Mouse (Mus musculus): ENCODE measurements at regions not wholly inside any gene's neighbourhood (a gene's known extent, or its start where the extent isn't known, plus 50 kb on each side); places are given as distances from the start of the nearest gene placed in this dataset.

- no peak for DNase-seq (ENCODE audit: extremely low read depth, low read depth)
Measured at GRCm38 (mm10) chr1:185695394-185695793, 240.7 kb downstream of the Slc30a10 start.

GRCm38 (mm10) chr1:185699758-185700157 lies 245.1 kb downstream of the Slc30a10 start:
- DNase-seq (ENCODE audit: extremely low read depth, low read depth) = no peak

DNA sequence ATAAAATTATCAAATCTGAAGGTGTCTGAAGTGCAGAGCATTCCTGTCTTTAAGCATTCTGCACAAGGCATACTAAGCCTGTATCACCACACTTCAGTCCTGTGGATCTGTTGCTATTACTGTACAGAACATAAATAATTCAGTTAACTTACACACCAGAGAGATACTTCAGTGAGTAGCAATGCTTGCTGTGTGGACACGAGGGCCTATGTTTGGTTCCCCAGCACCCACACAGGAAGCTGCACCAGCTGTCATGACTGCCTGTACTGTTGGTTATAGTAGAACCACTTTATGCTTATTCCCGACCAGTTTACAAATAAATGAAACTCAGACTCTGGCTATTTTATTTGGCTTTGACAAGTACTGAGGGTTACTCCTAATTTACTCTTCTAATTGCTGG lies 271.7 kb downstream of the Slc30a10 start:
- DNase-seq (ENCODE audit: extremely low read depth, low read depth) = no peak

GRCm38 (mm10) chr1:185726811-185727210 lies 272.2 kb downstream of the Slc30a10 start:
- DNase-seq (ENCODE audit: extremely low read depth, low read depth) = no peak

- no peak for DNase-seq (ENCODE audit: extremely low read depth, low read depth)
Measured at GRCm38 (mm10) chr1:185727749-185728148, 273.1 kb downstream of the Slc30a10 start.

GRCm38 (mm10) chr1:185728406-185728805 lies 273.8 kb downstream of the Slc30a10 start:
- DNase-seq (ENCODE audit: extremely low read depth, low read depth) = no peak

GRCm38 (mm10) chr1:185731062-185731461 lies 276.4 kb downstream of the Slc30a10 start:
- no peak for DNase-seq (ENCODE audit: extremely low read depth, low read depth)

DNA sequence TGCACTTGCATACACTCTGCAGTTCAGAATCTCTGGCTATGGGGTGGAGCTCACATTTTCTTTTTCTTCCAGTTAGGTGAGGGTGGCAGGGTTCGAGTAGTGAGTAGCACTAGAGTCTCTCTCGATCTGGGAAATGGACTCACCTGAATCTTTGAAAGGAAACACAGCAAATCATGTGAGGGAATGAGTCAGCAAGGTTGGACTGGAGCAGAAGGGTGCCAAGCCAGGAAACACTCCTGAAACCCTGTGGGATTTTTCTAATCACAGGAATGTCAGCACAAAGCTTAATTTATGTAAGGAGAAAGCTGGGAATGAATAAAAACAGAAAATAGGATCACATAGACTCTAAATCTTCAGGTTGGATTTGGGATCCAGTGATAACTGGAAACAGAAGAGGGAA lies 282.1 kb downstream of the Slc30a10 start:
- DNase-seq (ENCODE audit: extremely low read depth, low read depth) = no peak

DNA sequence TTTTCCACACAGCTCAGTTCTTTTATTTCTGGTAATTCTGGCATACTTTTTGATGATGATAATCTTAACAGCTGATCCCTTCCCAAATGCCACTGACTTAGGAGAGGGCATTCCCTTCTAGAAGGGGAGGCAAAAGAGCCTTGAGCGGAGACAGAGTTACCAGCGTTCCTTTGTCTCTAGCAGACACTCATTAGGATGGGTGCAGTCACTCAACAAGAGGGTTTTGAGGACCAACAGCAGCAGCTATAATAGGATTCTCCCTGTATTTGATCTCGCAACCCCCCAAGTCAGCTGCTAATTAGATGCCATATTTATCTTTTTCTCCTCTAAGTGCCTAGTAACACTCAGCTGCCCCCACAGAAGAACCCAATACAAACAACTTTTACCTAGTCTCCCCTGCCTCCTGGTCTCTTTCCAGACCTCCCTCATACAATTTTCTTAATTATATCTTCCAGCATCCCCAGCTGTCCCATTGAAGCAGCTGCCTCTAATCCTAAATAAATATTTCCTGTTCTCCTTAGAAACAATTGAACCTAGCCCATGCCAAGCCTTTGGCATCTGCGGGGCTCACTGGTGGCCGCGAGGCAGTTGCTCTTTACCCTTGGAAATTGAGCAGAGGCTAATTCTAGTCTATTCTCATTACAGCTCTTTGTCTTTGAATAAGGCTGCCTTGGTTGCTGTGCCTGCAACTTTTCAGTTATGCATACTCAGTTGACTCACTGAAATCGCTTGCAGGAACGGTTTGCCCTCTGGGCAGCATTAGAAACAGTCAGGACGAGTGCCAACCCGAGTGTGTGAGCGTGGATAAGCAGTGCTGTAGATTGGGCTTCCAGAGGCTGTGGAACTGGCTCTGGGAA lies 286.6 kb downstream of the Slc30a10 start:
- DNase-seq (ENCODE audit: extremely low read depth, low read depth) = no peak

DNA sequence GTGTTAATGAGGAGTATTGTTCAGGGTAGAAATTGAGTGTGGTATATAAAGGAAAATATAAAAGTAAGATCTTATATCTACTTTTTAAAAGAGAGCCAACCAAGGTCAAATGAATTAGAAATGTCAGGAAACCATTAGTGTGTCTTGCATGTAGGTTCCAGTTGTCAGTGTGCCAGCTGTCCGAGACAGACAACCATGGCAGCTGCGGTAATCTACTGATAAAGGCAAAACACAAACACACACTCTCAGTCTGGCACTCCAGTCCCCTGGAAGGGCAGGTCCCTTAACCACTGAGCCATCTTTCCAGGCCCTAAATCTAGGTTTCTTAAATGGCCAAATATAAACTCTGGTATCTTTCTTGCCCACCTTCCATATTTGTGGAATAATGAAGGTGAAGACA lies 294.6 kb downstream of the Slc30a10 start:
- no peak for DNase-seq (ENCODE audit: extremely low read depth, low read depth)

- no peak for DNase-seq (ENCODE audit: extremely low read depth, low read depth)
Measured at GRCm38 (mm10) chr1:185754486-185755290, 300.0 kb downstream of the Slc30a10 start.

GRCm38 (mm10) chr1:185757376-185757775 lies 302.7 kb downstream of the Slc30a10 start:
- DNase-seq (ENCODE audit: extremely low read depth, low read depth) = no peak

DNA sequence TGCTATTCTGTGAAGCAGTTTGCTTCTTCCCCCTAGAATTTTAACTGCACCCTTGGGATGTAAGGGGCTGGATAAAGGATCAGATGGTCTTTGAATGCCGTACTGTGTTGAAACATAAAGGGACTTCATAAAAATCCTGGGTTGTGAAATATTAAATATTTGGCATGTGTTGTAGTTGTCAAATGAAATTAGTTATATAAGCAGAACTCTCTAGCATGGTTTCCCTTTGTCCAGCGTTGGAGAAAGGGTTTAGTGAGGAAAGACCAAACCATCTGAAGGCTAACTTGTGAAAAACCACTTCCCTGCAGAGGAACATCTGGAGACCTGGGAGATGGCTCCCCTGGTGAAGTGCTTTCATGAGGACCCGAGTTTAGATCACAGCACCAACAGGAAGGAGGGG lies 319.6 kb downstream of the Slc30a10 start:
- DNase-seq (ENCODE audit: extremely low read depth, low read depth) = no peak

DNA sequence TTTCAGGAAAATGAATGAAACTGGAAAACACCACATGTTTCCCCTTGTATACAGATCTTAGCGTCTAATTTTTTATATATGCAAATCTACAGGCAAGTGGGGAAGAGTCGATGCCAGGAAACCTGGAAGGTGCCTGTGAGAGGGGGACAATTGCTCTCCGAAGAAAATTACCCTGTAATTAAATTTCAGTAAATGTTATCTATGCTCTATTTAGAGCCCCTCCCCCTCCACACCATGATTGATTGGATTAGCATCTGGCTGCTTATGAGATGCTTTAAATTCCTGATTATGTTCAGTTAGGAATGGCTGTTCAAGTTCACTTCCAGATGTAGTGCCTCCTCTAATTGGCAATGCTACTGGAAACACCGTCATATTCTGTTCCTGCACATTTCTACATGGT lies 325.0 kb downstream of the Slc30a10 start:
- DNase-seq (ENCODE audit: extremely low read depth, low read depth) = no peak

- no peak for DNase-seq (ENCODE audit: extremely low read depth, low read depth)
Measured at GRCm38 (mm10) chr1:185802156-185802555, 315.0 kb downstream of the Lyplal1 start.

DNA sequence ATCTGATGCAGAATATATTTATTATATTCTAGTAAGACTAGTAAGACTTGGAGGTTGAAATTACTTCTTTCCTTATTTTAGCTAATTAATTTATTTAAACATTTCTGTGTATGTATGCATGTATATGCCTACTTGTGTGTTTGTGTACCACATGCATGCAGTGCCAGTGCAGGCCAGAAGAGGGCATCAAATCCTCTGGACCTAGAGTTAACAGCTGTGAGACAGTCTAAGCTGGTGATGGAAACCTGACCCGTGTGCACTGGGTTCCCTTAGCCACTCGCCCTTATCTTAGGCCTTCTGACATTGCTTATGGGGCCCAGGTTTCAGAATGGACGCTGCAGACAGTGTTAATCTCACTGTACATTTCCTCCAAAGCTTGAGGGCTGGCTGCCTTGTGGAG lies 302.2 kb downstream of the Lyplal1 start:
- DNase-seq (ENCODE audit: extremely low read depth, low read depth) = no peak

GRCm38 (mm10) chr1:185819044-185819443 lies 298.1 kb downstream of the Lyplal1 start:
- no peak for DNase-seq (ENCODE audit: extremely low read depth, low read depth)

DNA sequence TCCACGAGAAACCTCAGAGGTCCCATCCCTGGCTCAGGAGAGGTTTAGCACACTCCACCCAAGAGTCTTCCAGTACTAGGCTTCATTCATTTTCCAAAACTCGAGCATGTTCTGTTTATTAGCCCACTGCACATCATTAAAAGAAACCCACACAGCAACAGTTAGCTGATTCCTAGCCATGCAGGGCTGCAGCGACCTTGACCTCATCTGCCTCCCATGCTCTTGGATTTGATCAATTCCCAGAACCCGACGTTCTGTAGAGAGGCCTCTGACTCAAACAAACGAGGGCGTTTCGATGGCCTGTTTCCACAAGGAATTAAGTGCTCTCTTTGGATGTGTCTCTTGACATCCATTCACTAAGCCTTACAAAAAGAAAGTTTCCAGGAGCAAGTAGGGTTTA lies 294.9 kb downstream of the Lyplal1 start:
- no peak for DNase-seq (ENCODE audit: extremely low read depth, low read depth)

DNA sequence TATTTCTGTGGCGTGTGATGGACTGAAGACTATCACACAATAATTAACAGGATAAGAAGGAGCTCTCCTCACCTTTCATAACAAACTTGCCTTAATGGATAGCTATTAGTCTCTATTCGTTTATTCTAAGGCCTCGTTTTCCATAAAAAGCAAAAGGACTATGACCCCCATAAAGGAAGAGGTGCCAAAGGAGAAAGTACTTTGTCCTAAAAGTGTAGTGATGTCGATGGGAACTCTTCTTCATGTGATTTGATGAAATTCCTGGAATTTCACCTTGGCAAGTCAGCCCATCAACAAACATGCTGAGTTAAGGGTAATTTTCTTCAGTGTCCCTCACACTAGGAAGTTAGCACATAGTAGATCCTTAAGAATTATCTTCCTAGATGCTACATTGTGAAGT lies 293.9 kb downstream of the Lyplal1 start:
- no peak for DNase-seq (ENCODE audit: extremely low read depth, low read depth)

DNA sequence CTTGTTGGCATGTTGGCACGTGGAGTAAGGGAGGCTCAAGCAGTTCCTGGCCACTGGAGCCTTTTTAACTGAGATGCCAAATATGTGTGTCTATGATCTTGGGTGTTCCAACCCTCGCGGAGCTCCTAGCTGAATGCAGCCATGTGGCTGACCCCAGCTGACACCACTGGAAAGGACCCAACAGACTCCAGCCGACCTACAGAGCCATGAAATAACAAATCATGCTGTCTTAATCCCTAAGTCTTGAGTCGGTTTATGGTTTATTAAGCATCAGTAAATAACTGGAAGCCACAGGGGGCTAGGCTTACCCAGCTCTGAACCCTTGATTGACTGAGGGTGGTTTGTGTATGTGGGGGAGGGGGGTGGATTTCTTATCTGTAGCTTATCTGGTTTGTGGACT lies 293.2 kb downstream of the Lyplal1 start:
- no peak for DNase-seq (ENCODE audit: extremely low read depth, low read depth)

- no peak for DNase-seq (ENCODE audit: extremely low read depth, low read depth)
Measured at GRCm38 (mm10) chr1:185827986-185828385, 289.1 kb downstream of the Lyplal1 start.

- DNase-seq (ENCODE audit: extremely low read depth, low read depth) = no peak
Measured at GRCm38 (mm10) chr1:185828486-185828885, 288.6 kb downstream of the Lyplal1 start.

- no peak for DNase-seq (ENCODE audit: extremely low read depth, low read depth)
Measured at GRCm38 (mm10) chr1:185832059-185832458, 285.1 kb downstream of the Lyplal1 start.
